In the genomic region with DNA sequence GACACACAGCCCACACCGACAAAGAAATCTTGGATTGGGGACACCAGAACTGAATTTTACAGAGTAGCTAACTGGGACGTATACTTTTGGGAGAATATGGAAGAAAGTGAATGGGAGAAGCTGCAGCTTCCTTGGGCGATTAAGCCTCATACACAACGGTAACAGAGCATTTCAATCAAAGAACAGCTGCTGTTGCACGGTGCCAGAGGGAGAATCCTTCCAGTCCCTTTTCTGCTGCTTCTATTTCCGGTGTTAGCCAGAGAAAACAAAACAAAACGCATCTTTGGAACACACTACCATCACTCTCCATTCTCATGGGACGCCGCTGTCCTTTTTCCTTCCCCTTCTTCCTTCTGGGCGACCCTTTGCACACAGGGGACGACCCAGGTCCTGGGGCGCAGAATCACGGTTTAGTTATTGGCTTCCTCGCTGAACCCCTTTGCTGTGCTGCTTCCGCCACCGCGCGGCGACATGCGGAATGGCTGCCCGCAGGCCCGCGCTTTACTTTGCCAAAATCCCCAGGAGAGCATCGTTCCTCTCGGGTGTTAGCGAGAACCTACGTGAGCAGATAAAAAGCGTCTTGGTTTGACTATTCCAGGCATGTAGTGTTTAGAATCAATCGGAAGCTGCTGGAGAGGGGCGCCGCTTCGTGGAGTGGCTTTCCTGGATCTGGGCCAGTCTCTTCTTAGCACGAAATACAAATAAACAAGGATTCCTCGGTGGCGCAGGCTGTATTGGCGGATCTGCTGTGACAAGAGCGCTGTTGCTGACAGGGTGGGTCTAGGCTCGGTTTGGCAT, we compare ENCODE assay signal across 8 mouse cellular contexts.
DNase-seq lines count a peak whose midpoint lies in the region; ATAC-seq and TF ChIP-seq lines count a peak whose summit lies in the region.

No protein-coding gene starts in this region.

- peak overlapping the region; percentile 50 for H3K9ac ChIP-seq in heart, embryonic 11.5 days (ENCODE audit: low read depth, low read length)
- peak overlapping the region; percentile 47 for H3K9ac ChIP-seq in kidney, embryonic 14.5 days (ENCODE audit: low read depth, low read length)
- peak overlapping the region; percentile 49 for H3K9ac ChIP-seq in limb, embryonic 14.5 days (ENCODE audit: low read depth, low read length, severe bottlenecking)
- peak overlapping the region; percentile 70 for H3K9ac ChIP-seq in midbrain, embryonic 16.5 days (ENCODE audit: low read depth, low read length)

- peak overlapping the region; percentile 23; the same call in 1 of the 2 replicates for H3K27ac ChIP-seq in embryonic fibroblast, embryonic 13.5 days (ENCODE audit: insufficient read depth, low read length)
- H3K27ac ChIP-seq in heart, embryonic 11.5 days (ENCODE audit: low read depth, low read length), result no peak overlapping the region
- no peak overlapping the region for H3K27ac ChIP-seq in kidney, embryonic 14.5 days (ENCODE audit: low read depth, low read length)
- H3K27ac ChIP-seq in limb, embryonic 14.5 days (replicated peaks; ENCODE audit: low read depth, low read length), result peak overlapping the region; percentile 45; the same call in 1 of the 2 replicates
- H3K27ac ChIP-seq in midbrain, embryonic 16.5 days (ENCODE audit: low read length), result peak overlapping the region; percentile 89

- no peaks in the 10 kb centered on the region for H3K9me3 ChIP-seq in heart, embryonic 11.5 days (replicated peaks; ENCODE audit: control insufficient read depth, low read length)
- no peaks in the 10 kb centered on the region for H3K9me3 ChIP-seq in kidney, embryonic 14.5 days (ENCODE audit: control insufficient read depth, low read length)
- no peaks in the 10 kb centered on the region for H3K9me3 ChIP-seq in limb, embryonic 14.5 days (ENCODE audit: control insufficient read depth, low read length)
- no peaks in the 10 kb centered on the region for H3K9me3 ChIP-seq in midbrain, embryonic 16.5 days (replicated peaks; ENCODE audit: control insufficient read depth, low read length, poor library complexity, severe bottlenecking)

- H3K4me1 ChIP-seq in embryonic fibroblast, embryonic 13.5 days (ENCODE audit: control insufficient read depth, insufficient read depth, low read length), result peaks cover 5% of the 10 kb centered on the region; the same call in 1 of the 2 replicates
- H3K4me1 ChIP-seq in heart, embryonic 11.5 days (ENCODE audit: control insufficient read depth, insufficient read depth, low read length), result 0 out of 2 replicates have a peak, but pooled peaks cover 3% of the 10 kb centered on the region
- no peaks in the 10 kb centered on the region for H3K4me1 ChIP-seq in kidney, embryonic 14.5 days (ENCODE audit: control insufficient read depth, insufficient read depth, low read length)
- H3K4me1 ChIP-seq in limb, embryonic 14.5 days (ENCODE audit: control insufficient read depth, insufficient read depth, low read length), result peaks cover 8% of the 10 kb centered on the region; the same call in 1 of the 2 replicates
- H3K4me1 ChIP-seq in midbrain, embryonic 16.5 days (ENCODE audit: control insufficient read depth, insufficient read depth, low read length), result peaks cover 14% of the 10 kb centered on the region

- WGBS in heart, embryonic 11.5 days (ENCODE audit: insufficient replicate concordance), result 5% methylated on average over 38 of the region's 38 CpGs
- 5% methylated on average over 38 of the region's 38 CpGs for WGBS in kidney, embryonic 14.5 days
- 5% methylated on average over 38 of the region's 38 CpGs for WGBS in limb, embryonic 14.5 days
- WGBS in midbrain, embryonic 16.5 days, result 3% methylated on average over 38 of the region's 38 CpGs

- no peaks in the 10 kb centered on the region for H3K79me3 ChIP-seq in C2C12 (ENCODE audit: low read depth)

- H3K27me3 ChIP-seq in C2C12 (ENCODE audit: control insufficient read depth, insufficient read depth, insufficient read length), result no peaks in the 10 kb centered on the region
- 0 out of 2 replicates have a peak, but pooled peaks cover 8% of the 10 kb centered on the region for H3K27me3 ChIP-seq in heart, embryonic 11.5 days (ENCODE audit: control insufficient read depth, insufficient read depth, low read length)
- no peaks in the 10 kb centered on the region for H3K27me3 ChIP-seq in kidney, embryonic 14.5 days (ENCODE audit: control insufficient read depth, insufficient read depth, low read length)
- no peaks in the 10 kb centered on the region for H3K27me3 ChIP-seq in limb, embryonic 14.5 days (ENCODE audit: control insufficient read depth, insufficient read depth, low read length)
- no peaks in the 10 kb centered on the region for H3K27me3 ChIP-seq in midbrain, embryonic 16.5 days (ENCODE audit: control insufficient read depth, insufficient read depth, low read depth, low read length)

- peak overlapping the region; percentile 68 for H3ac ChIP-seq in C2C12 (ENCODE audit: control insufficient read depth, insufficient read length, low read depth)

- peak; percentile 92 for DNase-seq in brain, adult 2 months (ENCODE audit: low read depth, low spot score)
- peak; percentile 78 for DNase-seq in limb, embryonic 14.5 days (ENCODE audit: low spot score)
- DNase-seq in spleen, postnatal 36 days (ENCODE audit: low spot score in 2 of 2), result peak; percentile 5 to 15

- H3K36me3 ChIP-seq in C2C12 (ENCODE audit: control insufficient read depth, insufficient read depth), result no peaks in the 10 kb centered on the region
- H3K36me3 ChIP-seq in heart, embryonic 11.5 days (ENCODE audit: control insufficient read depth, insufficient read depth, low read length), result no peaks in the 10 kb centered on the region
- H3K36me3 ChIP-seq in kidney, embryonic 14.5 days (ENCODE audit: control insufficient read depth, insufficient read depth, low read length), result no peaks in the 10 kb centered on the region
- no peaks in the 10 kb centered on the region for H3K36me3 ChIP-seq in limb, embryonic 14.5 days (ENCODE audit: control insufficient read depth, insufficient read depth, low read length)
- H3K36me3 ChIP-seq in midbrain, embryonic 16.5 days (ENCODE audit: control insufficient read depth, insufficient read depth, low read length), result no peaks in the 10 kb centered on the region

- peak; percentile 95 for TF ChIP-seq CTCF in C2C12 (IDR thresholded peaks at IDR 0.05; ENCODE audit: control insufficient read depth, insufficient read depth, insufficient read length)
- peak; percentile 89 for TF ChIP-seq CTCF in embryonic fibroblast, embryonic 13.5 days (IDR thresholded peaks at IDR 0.05; ENCODE audit: borderline replicate concordance, insufficient read depth, low read length)

- no peaks in the 10 kb centered on the region for H3K79me2 ChIP-seq in C2C12 (ENCODE audit: control insufficient read depth, insufficient read depth)

- H3K4me2 ChIP-seq in heart, embryonic 11.5 days, result peak overlapping the region; percentile 60
- peak overlapping the region; percentile 65 for H3K4me2 ChIP-seq in kidney, embryonic 14.5 days (replicated peaks; ENCODE audit: low read depth, low read length)
- peak overlapping the region; percentile 54 for H3K4me2 ChIP-seq in limb, embryonic 14.5 days (replicated peaks; ENCODE audit: low read depth, low read length, severe bottlenecking)
- peak overlapping the region; percentile 65 for H3K4me2 ChIP-seq in midbrain, embryonic 16.5 days (ENCODE audit: low read length)

- peak; percentile 69; the same call in 1 of the 2 replicates for ATAC-seq in heart, embryonic 11.5 days (replicated peaks; ENCODE audit: insufficient number of reproducible peaks, low FRiP score, low TSS enrichment)
- peak; percentile 91 for ATAC-seq in kidney, embryonic 14.5 days (ENCODE audit: low FRiP score, low TSS enrichment)
- ATAC-seq in limb, embryonic 14.5 days (ENCODE audit: low FRiP score, low read depth), result peak; percentile 87
- peak; percentile 93 for ATAC-seq in midbrain, embryonic 16.5 days

- H3K4me3 ChIP-seq in C2C12 (ENCODE audit: insufficient read depth, poor library complexity, severe bottlenecking), result no peak overlapping the region
- 0 out of 2 replicates have a peak overlapping the region, but pooled peaks have one; percentile 9 for H3K4me3 ChIP-seq in embryonic fibroblast, embryonic 13.5 days (ENCODE audit: insufficient read depth, low read length)
- H3K4me3 ChIP-seq in heart, embryonic 11.5 days (ENCODE audit: low read depth, low read length), result peak overlapping the region; percentile 43
- H3K4me3 ChIP-seq in kidney, embryonic 14.5 days (ENCODE audit: low read length), result peak overlapping the region; percentile 36
- H3K4me3 ChIP-seq in limb, embryonic 14.5 days (replicated peaks; ENCODE audit: low read length), result peak overlapping the region; percentile 36
- peak overlapping the region; percentile 40 for H3K4me3 ChIP-seq in midbrain, embryonic 16.5 days (ENCODE audit: low read depth, low read length)

- no peak for TF ChIP-seq POLR2A in embryonic fibroblast, embryonic 13.5 days (IDR thresholded peaks at IDR 0.05; ENCODE audit: low read depth, low read length)
- TF ChIP-seq POLR2A in limb, embryonic 14.5 days (IDR thresholded peaks at IDR 0.05; ENCODE audit: borderline replicate concordance, extremely low read depth, insufficient read depth, insufficient read length), result no peak

TF ChIP-seq in C2C12, 6 proteins besides CTCF, POLR2A, EP300 and RAD21:
- TF ChIP-seq MYOG (IDR thresholded peaks at IDR 0.05; ENCODE audit: control insufficient read depth, extremely low read depth, insufficient read length), result no peak
- no peak for TF ChIP-seq MYOD1 (IDR thresholded peaks at IDR 0.05; ENCODE audit: control insufficient read depth, insufficient read length, low read depth)
- TF ChIP-seq USF1 (IDR thresholded peaks at IDR 0.05; ENCODE audit: low read depth), result no peak
- TF ChIP-seq CEBPB (IDR thresholded peaks at IDR 0.05; ENCODE audit: low read depth), result no peak
- no peak for TF ChIP-seq FOSL1 (IDR thresholded peaks at IDR 0.05; ENCODE audit: insufficient read depth, low read length, poor library complexity, severe bottlenecking)
- TF ChIP-seq MAX (IDR thresholded peaks at IDR 0.05), result no peak

Comparison
In these comparisons a context has a peak if more than half of its experiments do, and no peak if none do; other contexts are left out.
1. DNase-seq: peak in every context shown above with its lines; median percentile 92 in brain, adult 2 months; 78 in limb, embryonic 14.5 days; 10 in spleen, postnatal 36 days.
2. H3K27ac ChIP-seq: peak in embryonic fibroblast, embryonic 13.5 days (single experiment), limb, embryonic 14.5 days (single experiment) and midbrain, embryonic 16.5 days (single experiment); none in heart, embryonic 11.5 days (single experiment) and kidney, embryonic 14.5 days (single experiment).
3. Peak in every context shown above with its lines, with median percentiles within 50 percentile points of each other: ATAC-seq, H3K4me2 ChIP-seq and H3K9ac ChIP-seq.